Mouse (Mus musculus): Measurements from ENCODE around the gene Smu1. TPM values are rescaled to one million over a fixed set of nuclear protein-coding genes. Genes with fewer than 3 reads are reported as not detected.

The Smu1 gene
- total and polyA plus RNA-seq, 3 experiments = 6.6 to 141 (median 51.4) TPM

GRCm38 (mm10) chr4:40795761-40796160 lies 38.0 kb upstream of the Smu1 start:
- Histone ChIP-seq H3K4me1 (ENCODE audit: insufficient read depth, low read depth, low read length) (no peaks in the 10 kb centered on the region), H3K9me3 (replicated peaks) (no peaks in the 10 kb centered on the region), H3K4me3 (ENCODE audit: low read depth, low read length) (no peak overlapping the region), H3K36me3 (replicated peaks) (peaks cover 2% of the 10 kb centered on the region), H3K27me3 (ENCODE audit: insufficient read depth, low read length) (peaks cover 10% of the 10 kb centered on the region)
- no peak for ATAC-seq (ENCODE audit: extremely low read depth, insufficient number of reproducible peaks, low FRiP score, poor library complexity, severe bottlenecking)
- TF ChIP-seq GATA1 (IDR thresholded peaks at IDR 0.05; ENCODE audit: borderline replicate concordance, low read length) (no peak), GATA2 (IDR thresholded peaks at IDR 0.05; ENCODE audit: borderline replicate concordance, low read depth, low read length) (no peak), TAL1 (conservative IDR thresholded peaks at IDR 0.05; ENCODE audit: low read depth, low read length) (no peak), CTCF (IDR thresholded peaks at IDR 0.05; ENCODE audit: low read depth, low read length) (no peak), POLR2AphosphoS5 (IDR thresholded peaks at IDR 0.05; ENCODE audit: insufficient replicate concordance, low read depth, low read length) (no peak)
- DNase-seq (ENCODE audit: low spot score) = no peak

GRCm38 (mm10) chr4:40794320-40794719 lies 36.6 kb upstream of the Smu1 start:
- DNase-seq (ENCODE audit: low spot score) = no peak
- peaks cover 13% of the 10 kb centered on the region for H3K27me3 ChIP-seq (ENCODE audit: insufficient read depth, low read length)

GRCm38 (mm10) chr4:40791176-40791575 lies 33.5 kb upstream of the Smu1 start:
- Histone ChIP-seq H3K36me3 (replicated peaks) (no peaks in the 10 kb centered on the region), H3K27me3 (ENCODE audit: insufficient read depth, low read length) (peaks cover 17% of the 10 kb centered on the region), H3K4me3 (ENCODE audit: low read depth, low read length) (no peak overlapping the region), H3K9me3 (replicated peaks) (no peaks in the 10 kb centered on the region), H3K4me1 (ENCODE audit: insufficient read depth, low read depth, low read length) (no peaks in the 10 kb centered on the region)
- ATAC-seq (ENCODE audit: extremely low read depth, insufficient number of reproducible peaks, low FRiP score, poor library complexity, severe bottlenecking) (no peak), DNase-seq (ENCODE audit: low spot score) (no peak)
- no peak for TF ChIP-seq TAL1 (conservative IDR thresholded peaks at IDR 0.05; ENCODE audit: low read depth, low read length)
- no peak for TF ChIP-seq CTCF (IDR thresholded peaks at IDR 0.05; ENCODE audit: low read depth, low read length)
- TF ChIP-seq GATA2 (IDR thresholded peaks at IDR 0.05; ENCODE audit: borderline replicate concordance, low read depth, low read length) = no peak
- TF ChIP-seq GATA1 (IDR thresholded peaks at IDR 0.05; ENCODE audit: borderline replicate concordance, low read length) = no peak
- TF ChIP-seq POLR2AphosphoS5 (IDR thresholded peaks at IDR 0.05; ENCODE audit: insufficient replicate concordance, low read depth, low read length) = no peak

More at GRCm38 (mm10) chr4:40794320-40794719, 36.6 kb upstream of the Smu1 start:
- Histone ChIP-seq H3K36me3 (replicated peaks) (no peaks in the 10 kb centered on the region), H3K4me1 (ENCODE audit: insufficient read depth, low read depth, low read length) (no peaks in the 10 kb centered on the region), H3K4me3 (ENCODE audit: low read depth, low read length) (no peak overlapping the region), H3K9me3 (replicated peaks) (no peaks in the 10 kb centered on the region)
- ATAC-seq (ENCODE audit: extremely low read depth, insufficient number of reproducible peaks, low FRiP score, poor library complexity, severe bottlenecking) = no peak
- TF ChIP-seq CTCF (IDR thresholded peaks at IDR 0.05; ENCODE audit: low read depth, low read length) (no peak), TAL1 (conservative IDR thresholded peaks at IDR 0.05; ENCODE audit: low read depth, low read length) (no peak), GATA1 (IDR thresholded peaks at IDR 0.05; ENCODE audit: borderline replicate concordance, low read length) (no peak), GATA2 (IDR thresholded peaks at IDR 0.05; ENCODE audit: borderline replicate concordance, low read depth, low read length) (no peak), POLR2AphosphoS5 (IDR thresholded peaks at IDR 0.05; ENCODE audit: insufficient replicate concordance, low read depth, low read length) (no peak)

- no peaks in the 10 kb centered on the region for H3K9me3 ChIP-seq (replicated peaks)
- H3K36me3 ChIP-seq (replicated peaks) = no peaks in the 10 kb centered on the region
- no peak for TF ChIP-seq GATA2 (IDR thresholded peaks at IDR 0.05; ENCODE audit: borderline replicate concordance, low read depth, low read length)
- TF ChIP-seq TAL1 (conservative IDR thresholded peaks at IDR 0.05; ENCODE audit: low read depth, low read length) = no peak
- no peak for TF ChIP-seq CTCF (IDR thresholded peaks at IDR 0.05; ENCODE audit: low read depth, low read length)
- TF ChIP-seq POLR2AphosphoS5 (IDR thresholded peaks at IDR 0.05; ENCODE audit: insufficient replicate concordance, low read depth, low read length) = no peak
- no peak for TF ChIP-seq GATA1 (IDR thresholded peaks at IDR 0.05; ENCODE audit: borderline replicate concordance, low read length)
- H3K4me3 ChIP-seq (ENCODE audit: low read depth, low read length) = no peak overlapping the region
- peaks cover 16% of the 10 kb centered on the region for H3K27me3 ChIP-seq (ENCODE audit: insufficient read depth, low read length)
- peaks cover 19% of the 10 kb centered on the region for H3K4me1 ChIP-seq (ENCODE audit: insufficient read depth, low read depth, low read length)
- DNase-seq (ENCODE audit: low spot score) (no peak), ATAC-seq (ENCODE audit: extremely low read depth, insufficient number of reproducible peaks, low FRiP score, poor library complexity, severe bottlenecking) (no peak)
Measured at GRCm38 (mm10) chr4:40786578-40786977, 28.9 kb upstream of the Smu1 start.

GRCm38 (mm10) chr4:40785620-40786166 lies 28.0 kb upstream of the Smu1 start:
- Histone ChIP-seq H3K27me3 (ENCODE audit: insufficient read depth, low read length) (peaks cover 16% of the 10 kb centered on the region), H3K9me3 (replicated peaks) (no peaks in the 10 kb centered on the region), H3K4me3 (ENCODE audit: low read depth, low read length) (no peak overlapping the region), H3K4me1 (ENCODE audit: insufficient read depth, low read depth, low read length) (peaks cover 28% of the 10 kb centered on the region), H3K36me3 (replicated peaks) (no peaks in the 10 kb centered on the region)
- DNase-seq (ENCODE audit: low spot score) (no peak), ATAC-seq (ENCODE audit: extremely low read depth, insufficient number of reproducible peaks, low FRiP score, poor library complexity, severe bottlenecking) (no peak)
- TF ChIP-seq POLR2AphosphoS5 (IDR thresholded peaks at IDR 0.05; ENCODE audit: insufficient replicate concordance, low read depth, low read length) = no peak
- no peak for TF ChIP-seq GATA1 (IDR thresholded peaks at IDR 0.05; ENCODE audit: borderline replicate concordance, low read length)
- TF ChIP-seq GATA2 (IDR thresholded peaks at IDR 0.05; ENCODE audit: borderline replicate concordance, low read depth, low read length) = no peak
- TF ChIP-seq TAL1 (conservative IDR thresholded peaks at IDR 0.05; ENCODE audit: low read depth, low read length) = no peak
- no peak for TF ChIP-seq CTCF (IDR thresholded peaks at IDR 0.05; ENCODE audit: low read depth, low read length)

- Histone ChIP-seq H3K9me3 (replicated peaks) (no peaks in the 10 kb centered on the region), H3K27me3 (ENCODE audit: insufficient read depth, low read length) (peaks cover 13% of the 10 kb centered on the region), H3K4me3 (ENCODE audit: low read depth, low read length) (no peak overlapping the region), H3K4me1 (ENCODE audit: insufficient read depth, low read depth, low read length) (peaks cover 29% of the 10 kb centered on the region), H3K36me3 (replicated peaks) (no peaks in the 10 kb centered on the region)
- DNase-seq (ENCODE audit: low spot score) = no peak
- ATAC-seq (ENCODE audit: extremely low read depth, insufficient number of reproducible peaks, low FRiP score, poor library complexity, severe bottlenecking) = no peak
- no peak for TF ChIP-seq GATA2 (IDR thresholded peaks at IDR 0.05; ENCODE audit: borderline replicate concordance, low read depth, low read length)
- TF ChIP-seq CTCF (IDR thresholded peaks at IDR 0.05; ENCODE audit: low read depth, low read length) = no peak
- TF ChIP-seq TAL1 (conservative IDR thresholded peaks at IDR 0.05; ENCODE audit: low read depth, low read length) = no peak
- TF ChIP-seq POLR2AphosphoS5 (IDR thresholded peaks at IDR 0.05; ENCODE audit: insufficient replicate concordance, low read depth, low read length) = no peak
- TF ChIP-seq GATA1 (IDR thresholded peaks at IDR 0.05; ENCODE audit: borderline replicate concordance, low read length) = no peak
Measured at GRCm38 (mm10) chr4:40784556-40785169, 26.9 kb upstream of the Smu1 start.
